Mouse (Mus musculus): ENCODE results near the gene Mycbpap.

Mycbpap gene

GRCm38 (mm10) chr11:94533171-94533570, 11.6 kb upstream of the Mycbpap start:
- no peak for DNase-seq (ENCODE audit: low spot score in 2 of 2)

- DNase-seq (ENCODE audit: low spot score in 2 of 2) = no peak
Observed at GRCm38 (mm10) chr11:94528879-94529278, 7.3 kb upstream of the Mycbpap start.

- DNase-seq (ENCODE audit: low spot score in 2 of 2) = no peak
Observed at GRCm38 (mm10) chr11:94526171-94526879, 4.8 kb upstream of the Mycbpap start.

DNA sequence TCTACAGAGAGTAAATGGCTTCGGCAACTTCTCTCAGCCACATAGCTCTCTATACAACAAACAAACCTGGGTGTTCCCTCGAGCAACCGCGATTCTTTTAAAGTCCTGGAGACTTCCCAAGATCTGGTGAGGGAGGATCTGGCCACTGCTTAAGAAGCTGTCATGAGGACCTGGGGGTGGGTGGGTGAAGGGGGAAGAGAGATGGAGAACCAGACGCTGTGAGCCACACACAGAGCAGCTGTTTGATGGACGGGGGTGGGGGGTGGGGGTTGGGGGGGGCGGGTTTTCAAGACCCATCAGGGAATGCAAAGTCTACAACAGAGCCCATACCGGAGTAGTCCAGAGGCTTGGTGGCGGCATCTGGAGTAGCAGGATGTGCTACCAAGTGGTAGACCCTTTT, 8.1 kb downstream of the Mycbpap start:
- no peak for DNase-seq (ENCODE audit: low spot score in 2 of 2)

GRCm38 (mm10) chr11:94508976-94509375, 12.6 kb downstream of the Mycbpap start:
- DNase-seq (ENCODE audit: low spot score in 2 of 2) = no peak

- DNase-seq (ENCODE audit: low spot score in 2 of 2) = no peak
Observed at GRCm38 (mm10) chr11:94501482-94501881, 20.1 kb downstream of the Mycbpap start.

GRCm38 (mm10) chr11:94500362-94500761, 21.2 kb downstream of the Mycbpap start:
- DNase-seq (ENCODE audit: low spot score in 2 of 2) = no peak

GRCm38 (mm10) chr11:94499661-94500152, 21.8 kb downstream of the Mycbpap start, which contains the start of gene Epn3:
TSS of gene Epn3 (minus strand) at chr11:94499974.
- no peak for DNase-seq (ENCODE audit: low spot score in 2 of 2)

GRCm38 (mm10) chr11:94499035-94499434, 22.5 kb downstream of the Mycbpap start:
- no peak for DNase-seq (ENCODE audit: low spot score in 2 of 2)

DNA sequence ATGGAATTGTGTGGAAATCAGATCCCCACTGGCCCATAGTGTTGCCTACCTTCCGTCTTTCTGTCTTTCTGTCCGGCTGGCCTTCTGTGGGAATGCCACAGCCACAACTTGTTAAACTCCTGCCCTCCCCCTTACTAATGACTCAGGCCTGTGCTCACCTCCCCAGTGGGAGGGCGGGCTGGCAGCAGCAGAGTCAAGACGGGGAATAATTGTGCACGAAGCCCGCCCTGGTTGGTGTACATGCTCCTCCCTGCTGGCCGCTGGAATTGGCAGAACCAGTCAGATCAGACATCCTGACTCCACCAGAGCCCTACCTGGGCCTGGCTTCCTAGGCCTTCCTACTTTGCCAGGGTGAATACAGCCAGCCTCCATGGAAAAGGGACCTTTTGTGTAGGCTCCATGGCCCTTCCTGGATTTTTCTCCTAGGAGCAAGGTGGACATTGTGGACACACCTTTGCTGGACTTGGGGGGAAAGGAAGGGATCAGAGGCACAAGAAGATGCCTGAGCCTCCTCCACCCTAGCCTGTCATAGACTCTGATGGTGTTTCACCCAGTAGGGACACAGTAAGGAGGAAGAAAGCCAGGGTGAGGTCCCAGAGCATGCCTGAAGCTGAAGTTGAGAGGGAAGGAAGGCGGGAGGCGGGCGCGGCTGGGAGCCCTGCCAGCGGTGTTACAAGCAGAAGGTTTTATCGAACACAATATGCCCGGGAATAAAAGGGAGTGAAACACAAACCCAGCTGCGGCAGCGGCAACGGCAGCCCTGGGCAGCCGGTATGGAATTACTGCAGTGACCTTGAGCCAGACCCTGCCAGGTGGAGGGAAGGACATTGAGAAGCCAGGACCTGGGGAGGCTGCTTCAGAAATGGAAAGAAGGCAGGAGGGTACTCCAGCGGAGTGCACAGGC, 23.2 kb downstream of the Mycbpap start:
- no peak for DNase-seq (ENCODE audit: low spot score in 2 of 2)

DNA sequence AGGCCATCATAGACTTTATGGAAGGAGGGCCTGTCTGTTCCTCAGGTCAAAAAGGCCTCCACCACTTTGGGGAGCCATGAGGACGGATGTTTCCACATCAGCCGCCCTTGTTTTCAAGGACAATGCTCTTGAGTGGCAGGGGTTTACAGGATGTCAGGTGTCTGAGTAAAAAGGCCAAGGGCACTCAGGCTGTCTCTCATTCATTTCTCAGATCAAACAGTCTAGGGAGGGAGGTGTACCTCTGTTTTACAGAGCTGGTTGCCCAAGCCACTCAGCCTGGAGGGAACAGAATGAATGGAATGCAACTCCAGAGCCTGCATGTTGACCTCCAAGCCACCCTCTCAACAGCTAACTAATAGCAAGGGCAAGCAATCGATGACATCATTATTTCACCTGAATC, 26.1 kb downstream of the Mycbpap start:
- DNase-seq (ENCODE audit: low spot score in 2 of 2) = no peak

- no peak for DNase-seq (ENCODE audit: low spot score in 2 of 2)
Observed at GRCm38 (mm10) chr11:94491749-94492099, 29.8 kb downstream of the Mycbpap start.

DNA sequence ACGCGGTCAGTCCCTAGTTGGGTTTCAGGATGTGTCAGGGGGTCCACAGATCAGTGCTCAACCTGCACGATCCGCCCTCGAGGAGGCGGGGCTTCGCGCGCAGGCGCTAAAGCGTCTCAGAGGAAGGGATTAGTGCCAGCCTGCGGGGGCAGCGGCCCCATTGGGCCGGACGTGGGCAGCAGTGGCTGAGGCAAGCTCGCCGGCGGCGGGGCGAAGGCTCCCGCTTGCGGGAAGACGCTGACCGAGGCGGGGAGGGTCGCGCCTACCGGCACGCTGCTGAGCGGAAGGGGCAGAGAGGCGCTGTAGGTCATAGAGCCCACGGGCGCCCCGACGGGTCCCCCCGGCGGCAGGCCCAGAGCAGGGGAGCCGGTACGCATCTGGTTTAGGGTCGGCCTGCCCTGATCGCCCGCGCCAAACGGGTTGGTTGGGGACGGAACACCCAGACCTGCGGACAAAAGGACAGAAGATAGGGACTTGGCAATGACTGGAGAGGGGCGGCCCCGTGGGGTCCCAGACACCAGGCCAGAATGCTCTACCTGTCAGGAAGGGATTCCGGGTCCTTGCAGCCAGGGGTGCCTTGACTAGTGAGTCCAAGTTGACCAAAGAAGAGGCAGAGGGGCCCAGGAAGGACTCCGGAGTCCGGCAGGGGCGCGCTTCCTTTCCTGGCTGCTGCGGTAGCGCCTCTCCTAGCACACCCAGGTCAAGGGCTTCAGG, 30.4 kb downstream of the Mycbpap start:
- no peak for DNase-seq (ENCODE audit: low spot score in 2 of 2)

DNA sequence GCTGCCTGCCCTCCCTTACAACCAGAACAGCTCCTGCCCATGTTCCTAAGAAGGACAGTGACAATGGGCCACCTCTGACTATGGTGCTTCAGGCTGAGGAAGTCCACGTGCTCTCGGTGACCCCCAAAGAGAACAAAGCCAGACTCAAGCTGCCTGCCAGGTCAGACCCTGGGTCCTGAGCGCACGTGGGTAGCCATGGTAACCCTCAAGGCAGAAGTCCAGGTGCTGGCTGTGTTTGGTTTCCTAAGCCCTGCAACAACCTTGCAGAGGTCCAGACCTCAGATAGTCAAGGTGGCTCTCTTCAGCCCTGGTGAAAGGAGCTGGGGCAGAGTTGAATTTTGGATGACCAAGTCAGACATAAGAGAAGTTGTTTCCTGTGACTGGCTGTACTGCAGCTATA, 31.8 kb downstream of the Mycbpap start:
- DNase-seq (ENCODE audit: low spot score in 2 of 2) = no peak

DNA sequence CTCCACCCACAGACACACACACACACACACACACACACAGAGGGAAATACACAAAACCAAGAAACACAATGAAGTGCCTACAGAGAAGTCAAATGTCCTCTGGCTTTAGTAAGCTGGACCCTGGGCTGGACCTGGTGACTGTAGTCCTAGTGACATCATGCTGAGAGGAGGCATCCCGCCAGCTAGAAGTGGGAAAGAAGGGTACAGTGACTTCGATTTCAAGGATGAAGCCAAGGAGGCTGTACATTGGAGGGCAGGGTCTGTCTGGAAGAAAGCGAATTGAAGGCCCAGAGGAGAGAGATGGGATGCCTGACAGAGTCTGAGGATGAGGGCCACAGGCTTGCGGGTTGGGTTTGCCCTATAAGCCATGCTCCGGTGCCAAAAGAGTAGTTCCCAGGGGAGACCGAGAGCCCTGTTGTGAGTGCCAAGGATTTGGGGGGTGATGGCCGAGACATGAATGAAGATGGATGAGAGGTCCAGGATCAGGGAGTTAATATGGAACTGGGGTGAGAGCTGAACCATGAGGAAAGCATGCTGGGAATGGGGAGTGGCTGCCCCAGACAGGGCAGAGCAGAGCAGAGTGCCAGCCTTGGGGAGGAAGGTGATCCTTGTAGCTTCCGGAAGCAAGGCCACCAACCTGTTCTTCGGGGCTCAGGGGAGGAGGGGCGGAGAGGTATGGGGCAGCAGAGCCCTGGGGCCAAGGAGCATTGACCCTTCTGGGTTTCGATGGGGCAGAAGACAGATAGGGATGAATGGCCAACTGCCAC, 32.6 kb downstream of the Mycbpap start:
- no peak for DNase-seq (ENCODE audit: low spot score in 2 of 2)

- peak; percentile 90 to 96 for DNase-seq (ENCODE audit: low spot score in 2 of 2)
Observed at GRCm38 (mm10) chr11:94486001-94486400, 35.5 kb downstream of the Mycbpap start, which contains the start of gene Spata20. TSS of gene Spata20 (minus strand) at chr11:94486179.

DNA sequence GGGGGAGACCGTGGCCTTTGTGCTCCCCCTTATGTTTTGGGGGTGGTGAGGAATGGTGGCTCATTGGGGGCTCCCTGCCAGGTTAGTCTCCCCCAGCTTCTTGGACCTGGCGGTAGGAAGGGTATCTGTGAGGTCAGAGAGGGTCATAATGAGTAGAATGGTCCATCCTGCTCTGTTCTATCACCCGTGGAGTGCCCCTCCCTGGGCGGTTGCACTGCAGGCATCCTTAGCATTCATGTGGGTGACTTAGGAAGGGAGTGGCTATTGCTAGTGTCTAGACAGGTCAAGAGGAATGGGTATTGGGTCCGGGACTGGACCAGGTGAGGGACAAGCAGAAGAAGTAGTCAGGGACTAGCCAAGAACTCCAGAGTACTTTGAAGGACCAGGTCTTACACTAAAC, 36.3 kb downstream of the Mycbpap start:
- DNase-seq (ENCODE audit: low spot score in 2 of 2) = no peak

DNA sequence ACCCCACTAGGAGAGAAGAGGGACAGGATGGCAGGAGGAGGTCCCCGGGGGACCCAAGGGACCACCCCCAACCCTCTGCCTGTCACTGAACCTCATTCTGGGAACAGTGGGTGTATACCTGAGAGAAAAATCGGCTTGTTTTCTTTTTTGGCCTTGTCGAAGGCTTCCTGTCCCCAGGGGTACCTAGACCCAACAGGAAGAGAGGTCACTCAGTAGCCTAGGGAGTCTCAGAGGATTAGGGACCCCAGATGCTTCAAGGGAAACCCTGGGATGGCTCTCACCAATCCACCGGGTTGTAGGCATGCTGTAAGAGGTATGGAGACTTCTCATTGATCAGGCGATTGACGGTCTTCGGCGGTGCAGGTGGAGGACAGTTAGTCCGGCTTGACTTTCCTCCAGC, 36.9 kb downstream of the Mycbpap start:
- no peak for DNase-seq (ENCODE audit: low spot score in 2 of 2)

DNA sequence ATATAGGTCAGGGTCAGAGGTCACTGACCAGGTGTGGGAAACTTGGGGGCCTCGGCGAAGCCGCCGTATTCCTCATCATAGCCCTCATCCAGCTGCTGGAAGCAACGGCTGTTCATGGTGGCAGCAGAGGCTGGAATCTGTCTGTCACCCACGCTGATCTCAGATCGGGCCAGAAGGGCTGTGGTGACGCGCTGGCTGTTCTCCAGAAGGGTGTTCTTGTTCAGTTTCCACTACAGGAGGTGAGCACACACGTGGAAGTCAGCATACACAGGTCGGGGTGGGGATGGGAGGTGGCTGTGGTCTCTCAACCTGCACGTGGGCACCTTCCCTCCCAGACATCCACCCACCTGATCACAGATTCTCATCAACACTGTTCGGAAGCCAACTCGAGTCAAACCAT, 37.6 kb downstream of the Mycbpap start:
- no peak for DNase-seq (ENCODE audit: low spot score in 2 of 2)

- no peak for DNase-seq (ENCODE audit: low spot score in 2 of 2)
Observed at GRCm38 (mm10) chr11:94483436-94483835, 38.1 kb downstream of the Mycbpap start.

GRCm38 (mm10) chr11:94482738-94483137, 38.8 kb downstream of the Mycbpap start:
- no peak for DNase-seq (ENCODE audit: low spot score in 2 of 2)
